Mouse (Mus musculus): ENCODE measurements at regions not wholly inside any gene's neighbourhood (a gene's known extent, or its start where the extent isn't known, plus 50 kb on each side); places are given as distances from the start of the nearest gene placed in this dataset.

GRCm38 (mm10) chr11:112982165-112982801 lies 200.3 kb downstream of the Sox9 start:
- no peak for DNase-seq

GRCm38 (mm10) chr11:112982802-112983591 lies 201.0 kb downstream of the Sox9 start:
- peak; percentile 69 for DNase-seq

- DNase-seq = no peak
Observed at GRCm38 (mm10) chr11:112986029-112986573, 204.1 kb downstream of the Sox9 start.

GRCm38 (mm10) chr11:112987782-112988181 lies 205.8 kb downstream of the Sox9 start:
- peak; percentile 53 for DNase-seq

GRCm38 (mm10) chr11:112988900-112989299 lies 206.9 kb downstream of the Sox9 start:
- DNase-seq = peak; percentile 51

GRCm38 (mm10) chr11:112989981-112990512 lies 208.0 kb downstream of the Sox9 start:
- DNase-seq = no peak

GRCm38 (mm10) chr11:112990751-112991150 lies 208.7 kb downstream of the Sox9 start:
- DNase-seq = peak; percentile 26

GRCm38 (mm10) chr11:112991862-112992261 lies 209.8 kb downstream of the Sox9 start:
- DNase-seq = peak; percentile 41

- no peak for DNase-seq
Observed at GRCm38 (mm10) chr11:112998777-112999583, 217.0 kb downstream of the Sox9 start.

- DNase-seq = no peak
Observed at GRCm38 (mm10) chr11:113001071-113001470, 219.0 kb downstream of the Sox9 start.

GRCm38 (mm10) chr11:113005895-113006294 lies 223.9 kb downstream of the Sox9 start:
- no peak for DNase-seq

GRCm38 (mm10) chr11:113008521-113008920 lies 226.5 kb downstream of the Sox9 start:
- peak; percentile 23 for DNase-seq

GRCm38 (mm10) chr11:113009376-113009775 lies 227.4 kb downstream of the Sox9 start:
- no peak for DNase-seq

- DNase-seq = no peak
Observed at GRCm38 (mm10) chr11:113010906-113011305, 228.9 kb downstream of the Sox9 start.

GRCm38 (mm10) chr11:113014186-113015010 lies 232.4 kb downstream of the Sox9 start:
- no peak for DNase-seq

- DNase-seq = no peak
Observed at GRCm38 (mm10) chr11:113015686-113016304, 233.8 kb downstream of the Sox9 start.

- DNase-seq = no peak
Observed at GRCm38 (mm10) chr11:113016801-113017715, 235.0 kb downstream of the Sox9 start.

- DNase-seq = no peak
Observed at GRCm38 (mm10) chr11:113021533-113021932, 239.5 kb downstream of the Sox9 start.

GRCm38 (mm10) chr11:113026994-113027393 lies 245.0 kb downstream of the Sox9 start:
- peak; percentile 17 for DNase-seq

- DNase-seq = no peak
Observed at GRCm38 (mm10) chr11:113028235-113028919, 246.4 kb downstream of the Sox9 start.

Measured in lung, postnatal 10 days (tissue).